Mouse (Mus musculus) bone marrow macrophage, adult 2 months (primary cell): ENCODE measurements around the gene Foxd2.

ENCODE experiments used
- CTCF ChIP-seq: IDR thresholded peaks from 2 replicates; pipeline ENCODE4 v1.5.1; 2012; ENCODE audit warnings: low read depth, mild to moderate bottlenecking, low read length, moderate library complexity
- POLR2A ChIP-seq: IDR thresholded peaks from 2 replicates; pipeline ENCODE4 v1.6.1; 2012; ENCODE audit warnings: mild to moderate bottlenecking, low read depth, low read length, borderline replicate concordance

- TF ChIP-seq POLR2A (no peak), CTCF (no peak)
Observed at GRCm38 (mm10) chr4:114942112-114942511, 33.4 kb upstream of the Foxd2 start.
